Mouse (Mus musculus): ENCODE data around the gene Bcl11a.
A peak's percentile ranks its signal among the peaks of the same experiment; 100 is the strongest.

GRCm38 (mm10) chr11:24049226-24050031, 28.4 kb upstream of the Bcl11a start:
- TF ChIP-seq CTCF (IDR thresholded peaks at IDR 0.05; ENCODE audit: insufficient read depth, low read depth, low read length): peak; percentile 98
- TF ChIP-seq POLR2A (IDR thresholded peaks at IDR 0.05; ENCODE audit: insufficient read depth, low read depth, low read length): no peak; the same call in 1 of the 2 replicates
